Mouse (Mus musculus) Patski (cell line): Measurements from ENCODE around the gene Poc1b. TPM values are rescaled to one million over a fixed set of nuclear protein-coding genes. Genes with fewer than 3 reads are reported as not detected.
"Not testable (repeated sequence)": the region's sequence is repeated elsewhere in the genome, so short reads cannot be mapped to it uniquely, and the experiment has no call there.

Experiments used
- ATAC-seq: fragments of 100-300 bp; one replicate; pipeline ENCODE4 v1.8.0; 2021
- CTCF ChIA-PET: fragments of 350-600 bp; sonication (Branson Sonifier 250); formaldehyde crosslinking; loops from one replicate; lab custom pipeline; 2022; ENCODE audit warnings: inconsistent platforms; lab: Charles Lee
- POLR2A ChIA-PET: fragments of 350-600 bp; sonication (Branson Sonifier 250); formaldehyde crosslinking; loops from one replicate; lab custom pipeline; 2022; ENCODE audit warnings: antibody characterized with exemption, inconsistent platforms; lab: Charles Lee
- DNase-seq: peaks from one replicate; pipeline ENCODE4 v3.0.0-alpha.2; 2011; ENCODE audit warnings: low read depth, low spot score
- H3K27me3 ChIP-seq: fragments of 371-371 bp; one replicate; pipeline ENCODE4 v1.5.1; 2021
- CTCF ChIP-seq: fragments of 100-300 bp; IDR thresholded peaks from one replicate; pipeline ENCODE4 v1.5.1; 2021
- in situ Hi-C: fragments of 300-500 bp; cut with MboI; formaldehyde crosslinking; loops from 3 replicates; pipeline ENCODE4 v1.11.1; 2018; ENCODE audit warnings: low pct_unique_long_range_greater_than_20kb, mixed read lengths
- polyA plus RNA-seq: library from polyadenylated mRNA; unstranded; gene quantifications from one replicate; pipeline ENCODE4 v1.2.3, GENCODE M21; 2021

Poc1b gene
- polyA plus RNA-seq, 1 experiment from 2014 or later: 10.5 TPM

DNA sequence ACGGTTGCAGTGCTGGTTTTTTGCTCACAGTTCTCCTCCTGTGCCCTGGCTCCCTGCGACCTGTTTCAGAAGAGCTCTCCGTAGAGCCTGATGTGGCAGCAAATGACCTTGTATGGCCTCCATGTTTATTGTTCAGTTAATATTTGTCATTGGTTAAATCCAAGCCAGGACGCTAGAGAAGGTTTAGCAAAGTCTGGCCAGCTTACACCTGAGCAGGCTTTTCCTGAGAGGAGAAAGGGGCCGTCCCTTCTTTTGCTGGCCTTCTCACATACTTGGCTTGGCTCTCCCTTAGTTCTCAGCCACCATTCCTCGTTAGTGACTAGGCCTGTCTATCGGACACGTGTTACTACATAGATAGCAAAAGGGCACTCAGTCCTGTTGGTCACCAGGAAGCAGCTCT lies 47.8 kb downstream of the Poc1b start:
- H3K27me3 ChIP-seq: no peaks in the 10 kb centered on the region
- in situ Hi-C loops: loop anchor here (25.0 kb wide), 1 partner anchor 1333 kb away; the partner anchor contains the start of genes Cep290 and Tmtc3
- ATAC-seq (no peak), DNase-seq (no peak)
- ChIA-PET CTCF (interaction anchor here (1.0 to 1.8 kb wide), 2 partner anchors 461 to 467 kb away, joined by 3 to 5 read pairs; no protein-coding TSS in a partner anchor), POLR2A (no interaction called here)
- TF ChIP-seq CTCF: no peak

DNA sequence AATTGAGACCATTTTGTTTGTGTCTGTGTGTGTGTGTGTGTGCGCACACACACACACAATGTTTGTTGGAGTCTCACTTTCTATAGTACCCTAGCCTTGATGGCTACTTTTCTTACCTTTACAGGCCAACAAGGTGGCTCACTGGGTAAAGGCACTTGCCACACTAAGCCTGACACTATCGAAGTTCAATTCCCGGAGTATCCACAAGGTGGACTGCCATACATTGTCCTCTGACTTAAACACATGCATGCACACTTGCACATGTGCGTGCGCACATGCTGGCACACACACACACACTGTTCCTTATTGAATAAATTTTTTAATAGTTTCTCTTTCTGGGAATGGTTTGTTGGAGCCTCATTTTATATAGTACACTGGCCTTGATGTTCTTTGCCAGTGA lies 50.0 kb downstream of the Poc1b start:
- in situ Hi-C loops: loop anchor here (25.0 kb wide), 1 partner anchor 1330 kb away; the partner anchor contains the start of genes Cep290 and Tmtc3
- ATAC-seq (no peak), DNase-seq (no peak)
- no peaks in the 10 kb centered on the region for H3K27me3 ChIP-seq
- peak; percentile 17 for TF ChIP-seq CTCF
- ChIA-PET CTCF (no interaction called here), POLR2A (no interaction called here)

DNA sequence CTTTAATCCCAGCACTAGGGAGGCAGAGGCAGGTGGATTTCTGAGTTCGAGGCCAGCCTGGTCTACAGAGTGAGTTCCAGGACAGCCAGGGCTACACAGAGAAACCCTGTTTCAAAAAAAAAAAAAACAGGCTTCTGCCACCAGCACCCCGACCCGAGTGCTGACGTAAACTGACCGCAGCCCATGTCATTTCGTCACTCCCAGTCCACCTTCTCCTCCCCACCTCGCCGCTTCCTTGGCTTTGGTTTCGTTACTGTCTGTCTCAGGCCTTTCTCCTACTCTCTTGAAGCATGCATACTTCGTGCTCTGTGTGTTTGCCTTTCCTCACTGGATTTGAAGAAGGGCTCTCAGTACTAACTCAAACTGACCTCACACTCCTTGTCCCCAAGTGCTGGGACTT lies 50.9 kb downstream of the Poc1b start:
- POLR2A ChIA-PET, DNase-seq, ATAC-seq, H3K27me3 ChIP-seq, CTCF ChIA-PET: not testable (repeated sequence)
- in situ Hi-C loops: loop anchor here (25.0 kb wide), 1 partner anchor 1330 kb away; the partner anchor contains the start of genes Cep290 and Tmtc3

DNA sequence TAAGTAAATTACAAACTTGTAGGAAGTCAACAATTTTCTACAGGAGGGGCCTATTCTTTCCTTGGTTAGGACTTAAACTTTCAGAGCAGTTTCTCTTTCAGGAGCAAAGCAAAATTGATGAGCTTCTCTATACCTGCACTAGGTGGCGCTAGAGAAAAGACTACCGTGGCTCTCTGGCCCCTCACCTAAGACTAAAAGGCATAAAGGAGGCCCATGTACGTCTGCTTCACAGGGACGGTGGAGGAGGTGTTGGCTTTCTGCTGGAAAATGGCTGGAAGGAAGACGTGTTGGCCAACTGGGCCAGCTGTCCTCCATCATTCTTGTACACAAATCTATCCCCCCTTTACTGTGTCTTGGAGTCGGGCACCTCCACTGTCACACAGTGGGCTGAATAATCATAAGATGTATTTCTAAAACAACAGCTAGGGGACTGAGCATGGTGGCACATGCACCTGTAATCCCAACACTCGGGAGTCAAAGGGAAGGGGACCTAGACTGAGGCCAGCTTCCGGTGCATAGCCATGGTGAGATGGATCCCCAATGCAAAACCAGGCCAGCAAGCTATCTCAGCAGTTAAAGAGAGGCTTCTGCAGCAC lies 55.2 kb downstream of the Poc1b start:
- POLR2A ChIA-PET: interaction anchor here (0.7 kb wide), 1 partner anchor 417 kb away, joined by 3 read pairs; no protein-coding TSS in a partner anchor
- DNase-seq (no peak), ATAC-seq (peak; percentile 42)
- H3K27me3 ChIP-seq: no peaks in the 10 kb centered on the region
- in situ Hi-C loops: loop anchor here (25.0 kb wide), 1 partner anchor 1325 kb away; the partner anchor contains the start of genes Cep290 and Tmtc3
- peak; percentile 84 for TF ChIP-seq CTCF
- CTCF ChIA-PET: interaction anchor here (0.9 to 7.7 kb wide), 20 partner anchors 10 to 460 kb away, joined by 3 to 113 read pairs (median 4); partner anchors contain the start of gene Phxr2

DNA sequence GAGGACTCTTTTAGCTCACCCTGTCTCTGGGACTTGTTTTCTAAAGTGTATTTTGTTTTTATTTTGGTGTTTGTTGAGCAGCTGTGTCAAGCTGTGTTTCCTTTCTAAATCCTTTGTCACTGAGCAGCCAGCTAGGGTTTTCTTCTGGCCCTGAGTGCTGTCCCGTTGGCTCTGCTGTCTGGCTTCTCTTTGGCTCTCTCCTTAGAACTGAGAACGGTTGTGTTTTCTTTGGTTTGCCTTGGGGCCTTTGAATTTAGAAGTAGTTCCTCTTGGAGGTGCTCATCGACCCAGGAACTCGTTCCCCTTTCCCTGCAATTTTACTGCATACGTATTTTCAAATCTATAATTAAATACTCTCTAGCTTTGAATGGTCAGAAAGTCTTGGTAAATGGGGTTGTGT lies 56.2 kb downstream of the Poc1b start:
- in situ Hi-C loops: loop anchor here (25.0 kb wide), 1 partner anchor 1324 kb away; the partner anchor contains the start of genes Cep290 and Tmtc3
- ChIA-PET CTCF (interaction anchor here (1.4 to 7.7 kb wide), 8 partner anchors 9 to 454 kb away, joined by 3 to 113 read pairs (median 9); partner anchors contain the start of gene Phxr2), POLR2A (interaction anchor here (0.7 kb wide), 1 partner anchor 227 kb away, joined by 3 read pairs; no protein-coding TSS in a partner anchor)
- ATAC-seq: no peak
- TF ChIP-seq CTCF: no peak
- no peak for DNase-seq
- H3K27me3 ChIP-seq: no peaks in the 10 kb centered on the region

DNA sequence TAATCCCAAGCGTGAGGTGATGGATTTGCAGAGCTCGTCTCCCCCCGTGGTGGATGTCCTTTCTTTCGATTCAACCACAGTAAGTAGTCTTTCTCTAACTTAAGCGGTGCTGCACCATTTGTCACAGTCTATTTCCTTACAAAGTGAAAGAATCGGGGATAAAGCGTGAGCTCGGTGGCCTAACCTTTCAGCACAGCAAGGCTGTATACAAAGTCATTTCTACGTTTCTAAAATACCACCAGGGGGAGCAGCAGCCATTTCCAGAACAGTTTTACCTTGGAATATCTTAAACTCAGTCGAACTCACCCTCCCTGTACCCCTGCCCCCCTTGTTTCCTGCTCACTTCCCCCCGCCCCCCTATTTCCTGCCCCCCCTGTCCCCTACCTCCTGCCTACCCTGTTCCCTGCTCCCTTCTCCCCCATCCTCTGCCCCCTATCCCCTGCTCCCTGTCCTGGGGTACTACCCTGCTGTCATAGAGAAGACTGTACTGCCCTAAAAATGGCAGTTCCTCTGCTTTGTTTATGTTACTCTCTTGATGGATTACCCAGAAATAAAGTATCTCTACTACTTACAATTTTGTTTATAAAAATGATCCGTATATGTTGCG lies 58.1 kb downstream of the Poc1b start:
- CTCF ChIA-PET: interaction anchor here (0.6 to 7.7 kb wide), 8 partner anchors 13 to 1005 kb away, joined by 3 to 113 read pairs (median 3); no protein-coding TSS in a partner anchor
- no peak for DNase-seq
- in situ Hi-C loops: loop anchor here (5.0 to 25.0 kb wide), 3 partner anchors 97 to 1322 kb away; partner anchors contain the start of genes Cep290, Dusp6 and Tmtc3
- no peaks in the 10 kb centered on the region for H3K27me3 ChIP-seq
- TF ChIP-seq CTCF: peak; percentile 59
- ATAC-seq: no peak
- POLR2A ChIA-PET: interaction anchor here (1.1 kb wide), 1 partner anchor 99 kb away, joined by 3 read pairs; no protein-coding TSS in a partner anchor

DNA sequence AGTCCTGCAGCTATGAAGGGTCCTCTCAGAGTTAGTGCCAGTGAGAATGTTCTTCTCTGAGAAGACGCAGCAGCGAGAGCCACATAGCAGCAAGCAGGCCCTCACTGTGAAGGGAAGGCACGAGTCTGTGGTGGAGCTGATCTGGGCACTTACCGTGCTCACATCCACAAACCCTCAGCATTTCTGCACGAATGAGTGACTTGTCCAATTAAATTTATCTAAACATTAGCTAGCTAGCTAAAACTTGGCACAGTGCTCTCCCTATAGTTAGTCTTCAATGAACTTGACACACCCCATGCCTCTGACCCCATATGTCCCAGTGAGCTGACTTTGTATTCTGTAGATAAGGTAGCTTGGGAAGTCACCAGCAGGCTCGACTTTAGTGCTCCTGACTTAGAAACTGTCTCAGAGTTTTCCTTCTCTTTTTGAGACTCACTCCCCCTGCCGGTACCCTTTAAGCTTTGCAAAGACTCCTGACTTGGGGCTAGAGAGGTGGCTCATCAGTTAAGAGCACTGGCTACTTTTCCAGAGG lies 59.0 kb downstream of the Poc1b start:
- ATAC-seq: peak; percentile 60
- TF ChIP-seq CTCF: peak; percentile 62
- ChIA-PET POLR2A (interaction anchor here (1.1 kb wide), 1 partner anchor 98 kb away, joined by 3 read pairs; no protein-coding TSS in a partner anchor), CTCF (interaction anchor here (0.8 to 7.7 kb wide), 9 partner anchors 12 to 451 kb away, joined by 3 to 113 read pairs (median 6); no protein-coding TSS in a partner anchor)
- DNase-seq: no peak
- in situ Hi-C loops: loop anchor here (5.0 to 25.0 kb wide), 3 partner anchors 96 to 1321 kb away; partner anchors contain the start of genes Cep290, Dusp6 and Tmtc3
- no peaks in the 10 kb centered on the region for H3K27me3 ChIP-seq

DNA sequence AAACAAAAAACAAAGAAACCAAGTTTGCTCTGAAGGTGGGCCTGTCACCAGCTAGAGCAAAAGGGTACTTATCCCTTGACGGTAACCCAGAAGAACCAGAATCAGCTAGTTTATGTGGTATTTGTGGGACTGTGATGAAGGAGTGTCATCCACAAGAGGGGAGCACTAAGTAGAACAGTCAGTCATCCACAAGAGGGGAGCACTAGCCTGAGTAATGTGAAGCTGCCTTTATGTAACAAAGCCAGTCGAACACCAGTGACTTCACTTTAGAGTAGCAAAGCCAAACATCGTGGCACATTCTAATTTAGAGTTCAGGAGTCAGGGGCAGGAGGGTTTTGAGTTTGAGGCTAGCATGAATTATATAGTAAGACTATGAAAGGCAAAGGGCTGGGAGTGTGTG lies 59.6 kb downstream of the Poc1b start:
- DNase-seq (no peak), ATAC-seq (no peak)
- POLR2A ChIA-PET: no interaction called here
- CTCF ChIA-PET: interaction anchor here (0.8 to 7.7 kb wide), 9 partner anchors 11 to 450 kb away, joined by 3 to 113 read pairs (median 6); no protein-coding TSS in a partner anchor
- in situ Hi-C loops: loop anchor here (5.0 to 25.0 kb wide), 3 partner anchors 96 to 1321 kb away; partner anchors contain the start of genes Cep290, Dusp6 and Tmtc3
- H3K27me3 ChIP-seq: no peaks in the 10 kb centered on the region
- TF ChIP-seq CTCF: peak; percentile 22

DNA sequence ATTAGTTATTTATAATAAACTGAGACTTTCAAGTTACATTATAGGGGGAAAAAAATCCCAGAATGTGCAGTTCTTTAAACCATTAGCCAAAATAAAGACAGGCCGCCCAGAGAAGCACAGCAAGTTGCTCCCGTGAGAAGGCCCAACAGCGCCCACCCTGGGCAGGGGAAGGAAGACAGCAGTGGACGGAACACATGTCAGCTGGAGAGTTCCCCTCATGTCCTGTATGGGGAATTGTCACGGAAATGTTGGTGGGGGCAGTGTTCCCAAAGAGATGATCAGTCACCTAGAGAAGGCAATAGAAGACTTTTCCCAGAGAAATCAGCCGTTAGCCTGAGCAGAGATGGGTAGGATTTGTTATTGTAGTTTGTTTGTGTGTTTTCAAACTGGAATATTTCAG lies 61.6 kb downstream of the Poc1b start:
- ChIA-PET CTCF (interaction anchor here (1.3 kb wide), 1 partner anchor 452 kb away, joined by 4 read pairs; no protein-coding TSS in a partner anchor), POLR2A (no interaction called here)
- no peak for ATAC-seq
- no peak for DNase-seq
- no peak for TF ChIP-seq CTCF
- in situ Hi-C loops: loop anchor here (5.0 to 25.0 kb wide), 3 partner anchors 94 to 1319 kb away; partner anchors contain the start of genes Cep290, Dusp6 and Tmtc3
- no peaks in the 10 kb centered on the region for H3K27me3 ChIP-seq
